Mouse (Mus musculus): ENCODE measurements around the gene Kalrn. TPM values are rescaled to one million over a fixed set of nuclear protein-coding genes. Genes with fewer than 3 reads are reported as not detected.

The Kalrn gene
- polyA plus RNA-seq, 1 experiment from 2014 or later = 19.3 TPM

DNA sequence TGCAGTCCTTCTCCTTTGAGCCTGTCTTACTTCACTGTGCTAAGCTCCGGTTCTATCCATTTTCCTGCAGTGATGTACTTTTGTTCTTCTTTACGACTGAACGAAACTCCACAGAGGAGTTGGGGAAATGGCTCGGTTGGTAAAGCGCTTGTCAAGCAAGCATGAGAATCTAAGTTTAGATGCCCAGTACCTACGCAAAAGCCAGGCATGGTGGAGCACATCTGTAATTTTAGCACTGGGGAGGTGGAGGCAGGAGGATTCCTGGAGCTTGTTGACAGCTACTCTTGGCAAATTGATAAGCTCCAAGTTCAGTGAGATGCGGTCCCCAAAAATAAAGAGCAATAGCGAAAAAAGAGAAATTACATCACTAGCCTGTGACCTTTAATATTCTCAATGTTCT is 82.1 kb downstream of the Kalrn start:
- WGBS = 83% methylated on average over 8 of the region's 8 CpGs
- Histone ChIP-seq H3K4me2 (no peak overlapping the region), H3K9me3 (no peaks in the 10 kb centered on the region), H3K27me3 (replicated peaks) (no peaks in the 10 kb centered on the region), H3K9ac (no peak overlapping the region), H3K4me1 (peaks cover 15% of the 10 kb centered on the region; the same call in 1 of the 2 replicates), H3K4me3 (replicated peaks) (no peak overlapping the region), H3K27ac (no peak overlapping the region), H3K36me3 (no peaks in the 10 kb centered on the region)
- ATAC-seq (ENCODE audit: insufficient read depth, low FRiP score, low read depth) = no peak

- Histone ChIP-seq H3K9me3 (no peaks in the 10 kb centered on the region), H3K4me3 (replicated peaks) (no peak overlapping the region), H3K27ac (no peak overlapping the region), H3K9ac (no peak overlapping the region), H3K4me2 (no peak overlapping the region), H3K27me3 (replicated peaks) (no peaks in the 10 kb centered on the region), H3K36me3 (no peaks in the 10 kb centered on the region), H3K4me1 (peaks cover 15% of the 10 kb centered on the region; the same call in 1 of the 2 replicates)
- ATAC-seq (ENCODE audit: insufficient read depth, low FRiP score, low read depth) = no peak
- WGBS = 38% methylated on average over 8 of the region's 8 CpGs
These were observed 82.8 kb downstream of the Kalrn start for GRCm38 (mm10) chr16:34490506-34490905.

GRCm38 (mm10) chr16:34489805-34490325 is 83.5 kb downstream of the Kalrn start:
- Histone ChIP-seq H3K9ac (no peak overlapping the region), H3K4me1 (peaks cover 15% of the 10 kb centered on the region; the same call in 1 of the 2 replicates), H3K27me3 (replicated peaks) (no peaks in the 10 kb centered on the region), H3K9me3 (no peaks in the 10 kb centered on the region), H3K36me3 (no peaks in the 10 kb centered on the region), H3K4me3 (replicated peaks) (no peak overlapping the region), H3K27ac (no peak overlapping the region), H3K4me2 (no peak overlapping the region)
- ATAC-seq (ENCODE audit: insufficient read depth, low FRiP score, low read depth) = no peak
- WGBS = 61% methylated on average over 3 of the region's 3 CpGs

DNA sequence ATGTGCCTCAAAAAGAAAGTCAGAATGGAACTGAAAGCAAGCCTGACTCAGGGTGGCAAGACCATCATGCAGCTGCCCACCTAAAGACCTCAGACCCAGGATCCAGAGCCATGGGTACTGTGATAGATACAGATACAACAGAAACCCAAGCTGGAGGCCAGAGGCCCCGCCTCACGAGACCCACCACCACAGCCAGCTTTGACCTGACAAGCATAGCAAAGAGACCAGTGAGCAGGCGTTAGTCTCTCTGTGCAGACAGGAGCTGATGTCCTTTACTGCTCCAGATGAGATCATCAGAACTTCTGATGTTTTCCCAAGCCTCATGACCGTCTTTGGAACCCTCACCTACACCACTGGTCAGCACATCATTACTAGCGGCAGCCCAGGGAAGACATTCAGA is 85.5 kb downstream of the Kalrn start:
- H3K9ac ChIP-seq = no peak overlapping the region
- H3K9me3 ChIP-seq = no peaks in the 10 kb centered on the region
- no peak overlapping the region for H3K27ac ChIP-seq
- 89% methylated on average over 5 of the region's 5 CpGs for WGBS
- peaks cover 11% of the 10 kb centered on the region; the same call in 1 of the 2 replicates for H3K4me1 ChIP-seq
- no peaks in the 10 kb centered on the region for H3K36me3 ChIP-seq
- no peak overlapping the region for H3K4me2 ChIP-seq
- no peak overlapping the region for H3K4me3 ChIP-seq (replicated peaks)
- no peaks in the 10 kb centered on the region for H3K27me3 ChIP-seq (replicated peaks)
- ATAC-seq (ENCODE audit: insufficient read depth, low FRiP score, low read depth) = no peak

- ATAC-seq (ENCODE audit: insufficient read depth, low FRiP score, low read depth) = no peak
- WGBS = 86% methylated on average over 7 of the region's 7 CpGs
These were observed 86.1 kb downstream of the Kalrn start for GRCm38 (mm10) chr16:34487268-34487667.

DNA sequence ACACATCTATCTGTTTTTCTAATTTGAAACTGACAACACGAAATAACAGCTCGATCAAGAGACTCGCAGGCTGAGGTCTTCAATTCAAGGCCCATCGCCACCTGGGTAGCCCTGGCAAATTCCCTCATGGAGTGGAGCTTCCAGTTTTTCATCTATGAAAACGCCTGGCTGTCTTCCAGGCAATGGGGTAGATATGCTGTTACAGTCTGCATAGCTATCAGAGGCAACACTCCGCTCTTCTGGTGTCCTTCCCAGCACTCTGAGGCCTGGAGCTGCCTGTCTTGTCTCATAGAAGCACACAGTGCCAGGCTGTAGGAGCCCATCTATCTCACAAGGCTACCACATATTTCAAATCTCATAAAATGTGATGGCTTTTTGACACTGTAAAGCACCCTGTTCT is 87.8 kb downstream of the Kalrn start:
- no peaks in the 10 kb centered on the region for H3K27me3 ChIP-seq (replicated peaks)
- WGBS = 66% methylated on average over 6 of the region's 6 CpGs
- H3K36me3 ChIP-seq = no peaks in the 10 kb centered on the region
- no peak overlapping the region for H3K4me3 ChIP-seq (replicated peaks)
- no peak for ATAC-seq (ENCODE audit: insufficient read depth, low FRiP score, low read depth)
- no peaks in the 10 kb centered on the region for H3K9me3 ChIP-seq
- no peak overlapping the region for H3K27ac ChIP-seq
- no peak overlapping the region for H3K4me2 ChIP-seq
- H3K9ac ChIP-seq = no peak overlapping the region
- H3K4me1 ChIP-seq = peaks cover 5% of the 10 kb centered on the region; the same call in 1 of the 2 replicates

More at GRCm38 (mm10) chr16:34487268-34487667, 86.1 kb downstream of the Kalrn start:
- no peaks in the 10 kb centered on the region for H3K27me3 ChIP-seq (replicated peaks)
- no peak overlapping the region for H3K9ac ChIP-seq
- no peaks in the 10 kb centered on the region for H3K36me3 ChIP-seq
- H3K4me1 ChIP-seq = peaks cover 11% of the 10 kb centered on the region; the same call in 1 of the 2 replicates
- H3K9me3 ChIP-seq = no peaks in the 10 kb centered on the region
- no peak overlapping the region for H3K4me2 ChIP-seq
- no peak overlapping the region for H3K4me3 ChIP-seq (replicated peaks)
- no peak overlapping the region for H3K27ac ChIP-seq

DNA sequence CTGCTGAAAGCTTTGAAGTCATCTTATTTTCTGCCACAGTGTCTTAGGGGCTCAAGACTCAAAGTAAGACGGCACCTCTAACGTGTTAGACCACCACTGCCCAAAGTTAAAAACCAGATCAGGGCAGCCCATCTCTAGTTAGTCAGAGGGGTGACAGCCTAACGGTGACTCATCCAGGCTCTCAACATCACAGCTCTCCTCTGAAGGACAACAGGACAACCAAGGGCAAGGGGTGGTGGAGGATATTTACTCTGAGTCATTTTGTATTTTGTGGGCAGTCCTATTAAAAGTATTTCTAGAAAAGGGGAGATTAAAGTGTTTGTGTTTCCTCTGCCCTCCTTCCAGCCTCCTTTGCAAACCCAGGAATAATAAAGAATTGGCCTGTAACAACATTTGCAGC is 88.4 kb downstream of the Kalrn start:
- Histone ChIP-seq H3K27ac (no peak overlapping the region), H3K27me3 (replicated peaks) (no peaks in the 10 kb centered on the region), H3K36me3 (no peaks in the 10 kb centered on the region), H3K4me3 (replicated peaks) (no peak overlapping the region), H3K9me3 (no peaks in the 10 kb centered on the region), H3K4me1 (0 out of 2 replicates have a peak, but pooled peaks cover 1% of the 10 kb centered on the region), H3K9ac (no peak overlapping the region), H3K4me2 (no peak overlapping the region)
- ATAC-seq (ENCODE audit: insufficient read depth, low FRiP score, low read depth) = no peak
- 63% methylated on average over 3 of the region's 3 CpGs for WGBS

GRCm38 (mm10) chr16:34484213-34484612 is 89.1 kb downstream of the Kalrn start:
- no peak overlapping the region for H3K9ac ChIP-seq
- H3K4me3 ChIP-seq (replicated peaks) = no peak overlapping the region
- H3K27me3 ChIP-seq (replicated peaks) = no peaks in the 10 kb centered on the region
- no peak overlapping the region for H3K4me2 ChIP-seq
- no peak overlapping the region for H3K27ac ChIP-seq
- H3K4me1 ChIP-seq = no peaks in the 10 kb centered on the region
- H3K36me3 ChIP-seq = no peaks in the 10 kb centered on the region
- no peaks in the 10 kb centered on the region for H3K9me3 ChIP-seq
- WGBS = 93% methylated on average over 1 of the region's 1 CpGs
- ATAC-seq (ENCODE audit: insufficient read depth, low FRiP score, low read depth) = no peak

GRCm38 (mm10) chr16:34483716-34484115 is 89.6 kb downstream of the Kalrn start:
- Histone ChIP-seq H3K4me3 (replicated peaks) (no peak overlapping the region), H3K9ac (no peak overlapping the region), H3K9me3 (no peaks in the 10 kb centered on the region), H3K27ac (no peak overlapping the region), H3K27me3 (replicated peaks) (no peaks in the 10 kb centered on the region), H3K4me2 (no peak overlapping the region), H3K4me1 (no peaks in the 10 kb centered on the region), H3K36me3 (no peaks in the 10 kb centered on the region)
- ATAC-seq (ENCODE audit: insufficient read depth, low FRiP score, low read depth) = no peak
- 88% methylated on average over 6 of the region's 6 CpGs for WGBS

DNA sequence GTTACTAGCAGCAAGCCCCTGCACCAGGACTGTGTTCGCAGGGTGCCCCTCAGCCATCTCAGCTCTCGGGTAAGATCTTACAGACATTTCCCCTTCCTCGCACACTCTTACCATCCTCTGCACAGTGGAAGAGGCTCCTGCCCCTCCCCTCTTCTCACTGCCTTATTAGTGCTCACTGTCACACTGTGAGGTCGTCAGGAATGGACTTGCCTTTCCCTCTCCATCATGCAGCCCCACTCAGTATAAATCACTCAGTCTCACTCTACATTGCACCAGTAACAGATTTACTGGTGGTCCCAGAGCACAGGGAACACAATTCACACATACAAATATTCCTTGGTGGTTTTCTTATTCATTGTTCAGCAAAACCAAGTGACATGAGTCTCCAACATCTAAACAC is 98.6 kb downstream of the Kalrn start:
- Histone ChIP-seq H3K27ac (no peak overlapping the region), H3K9ac (no peak overlapping the region), H3K4me2 (no peak overlapping the region), H3K4me1 (peaks cover 6% of the 10 kb centered on the region), H3K36me3 (no peaks in the 10 kb centered on the region), H3K4me3 (replicated peaks) (no peak overlapping the region), H3K9me3 (no peaks in the 10 kb centered on the region), H3K27me3 (replicated peaks) (no peaks in the 10 kb centered on the region)
- no peak for ATAC-seq (ENCODE audit: insufficient read depth, low FRiP score, low read depth)
- 71% methylated on average over 4 of the region's 4 CpGs for WGBS

DNA sequence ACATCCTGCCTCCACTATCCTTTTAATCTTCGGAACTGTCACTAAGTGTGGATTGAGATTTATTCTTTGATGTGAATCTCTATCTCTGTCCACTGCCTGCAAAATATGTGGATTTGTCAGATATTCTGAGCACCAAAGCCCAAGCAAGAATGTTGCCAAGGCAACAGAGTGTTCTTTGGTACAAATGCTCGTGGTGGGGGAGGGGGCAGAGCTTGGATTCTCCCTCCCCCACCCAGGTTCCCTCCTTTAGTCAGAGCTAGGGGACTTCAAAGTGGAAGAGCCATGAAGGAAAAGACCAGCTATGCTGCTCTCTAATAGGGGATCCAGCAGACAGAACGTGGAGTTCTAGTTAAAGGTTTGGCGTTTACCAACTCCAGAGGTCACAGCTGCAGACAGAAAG is 99.4 kb downstream of the Kalrn start:
- no peaks in the 10 kb centered on the region for H3K9me3 ChIP-seq
- H3K27ac ChIP-seq = no peak overlapping the region
- H3K4me3 ChIP-seq (replicated peaks) = no peak overlapping the region
- no peak for ATAC-seq (ENCODE audit: insufficient read depth, low FRiP score, low read depth)
- H3K4me2 ChIP-seq = no peak overlapping the region
- no peaks in the 10 kb centered on the region for H3K27me3 ChIP-seq (replicated peaks)
- 51% methylated on average over 4 of the region's 4 CpGs for WGBS
- H3K36me3 ChIP-seq = no peaks in the 10 kb centered on the region
- no peak overlapping the region for H3K9ac ChIP-seq
- H3K4me1 ChIP-seq = peaks cover 11% of the 10 kb centered on the region

- Histone ChIP-seq H3K4me3 (replicated peaks) (no peak overlapping the region), H3K36me3 (no peaks in the 10 kb centered on the region), H3K27me3 (replicated peaks) (no peaks in the 10 kb centered on the region), H3K4me1 (peaks cover 16% of the 10 kb centered on the region), H3K27ac (no peak overlapping the region), H3K9me3 (no peaks in the 10 kb centered on the region), H3K4me2 (no peak overlapping the region), H3K9ac (no peak overlapping the region)
- ATAC-seq (ENCODE audit: insufficient read depth, low FRiP score, low read depth) = no peak
- 75% methylated on average over 4 of the region's 4 CpGs for WGBS
These were observed 101.9 kb downstream of the Kalrn start for GRCm38 (mm10) chr16:34471441-34471840.

GRCm38 (mm10) chr16:34470343-34470742 is 103.0 kb downstream of the Kalrn start:
- no peak overlapping the region for H3K4me2 ChIP-seq
- no peak overlapping the region for H3K4me3 ChIP-seq (replicated peaks)
- 63% methylated on average over 5 of the region's 5 CpGs for WGBS
- no peak for ATAC-seq (ENCODE audit: insufficient read depth, low FRiP score, low read depth)
- H3K36me3 ChIP-seq = no peaks in the 10 kb centered on the region
- H3K9ac ChIP-seq = no peak overlapping the region
- H3K27me3 ChIP-seq (replicated peaks) = no peaks in the 10 kb centered on the region
- no peak overlapping the region for H3K27ac ChIP-seq
- peaks cover 16% of the 10 kb centered on the region for H3K4me1 ChIP-seq
- H3K9me3 ChIP-seq = no peaks in the 10 kb centered on the region

All from stomach, embryonic 15.5 days (tissue).